Mouse (Mus musculus): ENCODE measurements at regions not wholly inside any gene's neighbourhood (a gene's known extent, or its start where the extent isn't known, plus 50 kb on each side); places are given as distances from the start of the nearest gene placed in this dataset.

GRCm38 (mm10) chr19:53464681-53465080 lies 64.2 kb upstream of the Dusp5 start:
- H3K36me3 ChIP-seq (replicated peaks in 1 of 2; ENCODE audit: control insufficient read depth in 1 of 2, insufficient read depth in 1 of 2, low read length in 1 of 2) = peaks cover 3 to 19% of the 10 kb centered on the region in 2 experiments
- H3K9me3 ChIP-seq (replicated peaks; ENCODE audit: low read length) = peaks cover 24% of the 10 kb centered on the region
- H3K4me3 ChIP-seq (replicated peaks in 1 of 3; ENCODE audit: low read depth in 2 of 3, low read length in 2 of 3, poor library complexity in 1 of 3) = no peak overlapping the region
- TF ChIP-seq EP300 (IDR thresholded peaks at IDR 0.05; ENCODE audit: low read length) (peak; percentile 72), GABPA (IDR thresholded peaks at IDR 0.05; ENCODE audit: insufficient replicate concordance, low read depth, low read length) (no peak), ETS1 (conservative IDR thresholded peaks at IDR 0.05; ENCODE audit: low read depth, low read length) (peak; percentile 79), MXI1 (IDR thresholded peaks at IDR 0.05; ENCODE audit: low read depth, low read length) (no peak), NRF1 (IDR thresholded peaks at IDR 0.05; ENCODE audit: low read depth, low read length) (no peak), POLR2A (IDR thresholded peaks at IDR 0.05; ENCODE audit: low read depth, low read length) (no peak), ZC3H11A (IDR thresholded peaks at IDR 0.05; ENCODE audit: low read depth, low read length) (no peak), MAFK (IDR thresholded peaks at IDR 0.05; ENCODE audit: insufficient replicate concordance, low read length) (0 out of 2 replicates have a peak, but pooled peaks have one; percentile 49), USF1 (IDR thresholded peaks at IDR 0.05; ENCODE audit: low read depth, low read length) (no peak), KAT2A (IDR thresholded peaks at IDR 0.05; ENCODE audit: insufficient replicate concordance, low read length) (no peak), ZNF384 (IDR thresholded peaks at IDR 0.05; ENCODE audit: low read depth, low read length) (no peak), IRF4 (IDR thresholded peaks at IDR 0.05; ENCODE audit: low read depth, low read length) (no peak), ELF1 (IDR thresholded peaks at IDR 0.05; ENCODE audit: low read depth, low read length) (peak; percentile 74), HCFC1 (IDR thresholded peaks at IDR 0.05; ENCODE audit: low read depth, low read length) (peak; percentile 46; the same call in 1 of the 2 replicates), SMC3 (IDR thresholded peaks at IDR 0.05; ENCODE audit: low read depth, low read length) (no peak), CTCF (conservative IDR thresholded peaks at IDR 0.05 in 1 of 2, IDR thresholded peaks at IDR 0.05 in 1 of 2; ENCODE audit: low read depth in 2 of 2, low read length in 2 of 2) (no peak), BHLHE40 (IDR thresholded peaks at IDR 0.05; ENCODE audit: low read depth, low read length) (peak; percentile 81), MEF2A (IDR thresholded peaks at IDR 0.05; ENCODE audit: borderline replicate concordance, low read depth, low read length) (peak; percentile 77; the same call in 1 of the 2 replicates), NELFE (IDR thresholded peaks at IDR 0.05; ENCODE audit: low read depth, low read length) (no peak), TCF12 (IDR thresholded peaks at IDR 0.05; ENCODE audit: low read depth, low read length) (peak; percentile 58; the same call in 1 of the 2 replicates), JUND (conservative IDR thresholded peaks at IDR 0.05; ENCODE audit: low read depth, low read length) (0 out of 2 replicates have a peak, but pooled peaks have one; percentile 21), MAX (IDR thresholded peaks at IDR 0.05; ENCODE audit: low read length) (0 out of 2 replicates have a peak, but pooled peaks have one; percentile 43), CHD2 (IDR thresholded peaks at IDR 0.05; ENCODE audit: low read length) (peak; percentile 28; the same call in 1 of the 2 replicates)
- in situ Hi-C loops (cut with MboI; ENCODE audit: low pct_ligation_motif_present, low pct_unique_long_range_greater_than_20kb, low sequenced_read_pairs) = no loop called here
- H3K27ac ChIP-seq (ENCODE audit: insufficient read depth, low read depth) = peak overlapping the region; percentile 25; the same call in 1 of the 2 replicates
- H3K9ac ChIP-seq (ENCODE audit: insufficient read depth, low read depth) = no peak overlapping the region; the same call in 1 of the 2 replicates
- no peaks in the 10 kb centered on the region for H3K27me3 ChIP-seq (replicated peaks)
- dilution Hi-C loops (cut with MboI; ENCODE audit: extremely low pct_ligation_motif_present, extremely low pct_unique_long_range_greater_than_20kb, low sequenced_read_pairs) = no loop called here
- H3K79me2 ChIP-seq (replicated peaks; ENCODE audit: control insufficient read depth, extremely low read depth, insufficient read depth, poor library complexity, severe bottlenecking) = no peaks in the 10 kb centered on the region
- DNase-seq (ENCODE audit: extremely low read depth) = peak; percentile 74
- peak overlapping the region; percentile 44; the same call in 1 of the 2 replicates for H3K4me2 ChIP-seq (ENCODE audit: insufficient read depth, low read depth, poor library complexity, severe bottlenecking)
- H3K4me1 ChIP-seq (ENCODE audit: control insufficient read depth in 1 of 2, insufficient read depth in 2 of 2) = peaks cover 22 to 53% of the 10 kb centered on the region in 2 experiments
